Mouse (Mus musculus): ENCODE measurements at regions not wholly inside any gene's neighbourhood (a gene's known extent, or its start where the extent isn't known, plus 50 kb on each side); places are given as distances from the start of the nearest gene placed in this dataset.
"Not testable (repeated sequence)": the region's sequence is repeated elsewhere in the genome, so short reads cannot be mapped to it uniquely, and the experiment has no call there.

DNA sequence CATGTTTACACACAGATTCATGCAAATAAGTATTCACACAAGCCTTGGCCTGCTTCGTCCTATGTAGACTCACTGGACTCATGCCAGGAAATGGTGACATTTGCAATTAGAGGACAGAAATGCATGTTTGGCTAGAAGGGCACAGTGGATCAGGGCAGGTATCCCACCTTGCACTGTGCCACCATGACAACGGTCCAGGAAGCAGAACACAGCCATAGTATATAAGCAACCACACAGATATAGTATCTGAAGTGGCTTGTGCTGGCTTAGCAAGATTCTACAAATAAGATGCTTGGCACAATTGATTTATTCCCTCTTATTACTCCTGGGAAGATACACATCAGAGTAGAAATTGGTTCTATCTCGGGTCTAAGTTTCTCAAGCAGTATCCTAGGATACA lies 218.0 kb downstream of the Unc5cl start:
- no peak for ATAC-seq

DNA sequence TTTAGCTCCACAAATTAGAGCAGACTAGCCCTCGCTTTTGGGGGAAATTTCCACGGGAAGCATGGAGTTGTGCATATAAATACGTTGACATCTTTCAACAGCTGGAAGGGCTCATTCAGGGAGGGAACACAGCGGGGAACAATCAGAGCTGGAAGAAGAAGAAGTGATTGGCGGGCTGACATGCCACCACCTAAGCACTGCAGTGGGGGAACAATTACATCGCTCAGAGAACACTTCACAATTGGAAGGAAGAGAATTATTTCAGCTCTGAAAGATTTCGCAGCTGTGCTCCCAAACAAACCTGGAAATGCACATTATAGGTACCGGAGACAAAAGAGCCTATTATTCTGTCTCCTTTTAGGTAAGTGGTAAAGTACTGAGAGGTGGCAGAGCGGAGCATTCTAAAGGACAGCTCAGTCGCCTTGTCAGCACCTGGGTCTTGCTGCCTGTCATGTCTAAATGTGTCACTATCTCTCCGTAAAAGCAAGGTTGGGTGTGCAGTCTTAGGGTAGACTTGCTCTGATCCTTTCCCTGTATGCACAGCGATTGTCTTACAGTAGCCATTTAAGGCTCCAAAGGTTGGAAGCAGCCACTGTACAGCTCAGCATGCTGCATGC lies 223.6 kb downstream of the Unc5cl start:
- ATAC-seq: no peak

DNA sequence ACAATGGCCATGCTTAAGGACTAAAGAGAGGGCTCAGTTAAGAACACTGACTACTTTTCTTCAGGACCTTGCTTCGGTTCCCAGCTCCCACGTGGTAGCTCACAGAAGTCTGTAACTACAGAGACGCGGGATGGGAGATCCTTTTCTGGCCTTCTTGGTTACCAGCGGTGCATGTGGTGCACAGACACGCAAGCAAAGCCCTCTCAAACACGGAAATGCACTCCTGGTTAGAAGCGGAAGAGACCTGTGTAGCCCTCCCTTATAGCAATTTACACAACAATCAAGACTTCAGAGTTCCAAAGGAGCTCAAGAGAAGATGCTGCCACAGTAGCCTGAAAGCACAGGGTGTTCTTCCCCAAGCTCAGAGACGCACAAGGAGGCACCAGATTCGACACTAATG lies 225.6 kb downstream of the Unc5cl start:
- no peak for ATAC-seq

DNA sequence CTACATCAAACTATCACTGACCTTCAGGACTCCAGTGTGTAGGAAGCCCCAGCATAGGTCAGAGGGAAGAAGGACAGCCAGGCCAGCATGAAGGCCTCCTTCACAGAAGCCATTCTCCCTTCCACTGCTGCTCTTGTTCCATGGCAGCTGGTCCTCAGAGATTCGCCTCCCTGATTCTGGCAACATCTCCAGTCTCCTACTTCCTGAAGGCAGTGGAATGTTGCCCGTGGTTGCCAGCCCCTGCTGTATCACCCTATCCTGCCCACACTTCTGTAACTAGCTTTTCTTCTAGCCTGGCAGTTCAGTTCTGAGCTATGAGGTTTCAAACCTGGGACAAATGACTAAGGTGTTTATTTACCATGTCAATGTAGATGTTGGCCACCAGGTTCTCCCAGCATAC lies 234.2 kb downstream of the Unc5cl start:
- ATAC-seq: no peak

DNA sequence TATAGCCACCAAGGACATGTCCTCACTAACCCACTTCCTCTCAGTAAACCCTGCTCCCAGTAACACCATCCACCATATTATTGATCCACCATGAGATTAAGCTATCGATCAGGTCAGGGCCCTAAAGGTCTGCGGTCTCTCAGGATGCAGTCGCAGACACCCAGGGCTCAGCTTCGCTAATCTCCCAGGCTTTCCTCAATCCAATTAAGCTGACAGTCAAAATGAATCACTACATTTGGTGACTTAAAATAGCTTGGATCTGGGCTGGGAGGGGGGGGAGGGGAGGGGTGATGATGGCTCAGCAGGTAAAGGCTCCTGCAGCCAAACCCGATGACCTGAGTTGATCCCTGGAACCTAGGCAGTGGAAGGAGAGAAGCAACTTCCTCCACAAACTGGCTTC lies 233.7 kb upstream of the Lrfn2 start:
- ATAC-seq: no peak

DNA sequence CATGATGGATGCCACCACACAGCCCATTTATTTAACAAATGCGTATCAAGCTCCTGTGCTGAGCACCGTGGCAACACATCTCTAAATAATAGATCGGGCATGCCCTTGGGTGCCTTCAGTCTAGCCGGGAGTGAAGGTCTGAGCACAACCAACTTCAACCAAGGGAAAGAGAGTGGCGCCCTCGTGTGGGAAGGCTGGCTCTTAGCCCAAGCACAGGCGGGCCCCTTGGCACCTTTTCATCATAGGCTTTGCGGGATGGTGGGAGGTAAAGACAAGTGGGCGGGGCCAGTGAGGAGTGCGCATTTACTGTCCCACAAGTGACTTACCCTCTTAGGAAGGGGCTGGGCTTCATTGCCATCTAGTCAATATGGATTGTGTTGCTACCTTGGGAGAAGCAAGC lies 231.6 kb upstream of the Lrfn2 start:
- no peak for ATAC-seq

DNA sequence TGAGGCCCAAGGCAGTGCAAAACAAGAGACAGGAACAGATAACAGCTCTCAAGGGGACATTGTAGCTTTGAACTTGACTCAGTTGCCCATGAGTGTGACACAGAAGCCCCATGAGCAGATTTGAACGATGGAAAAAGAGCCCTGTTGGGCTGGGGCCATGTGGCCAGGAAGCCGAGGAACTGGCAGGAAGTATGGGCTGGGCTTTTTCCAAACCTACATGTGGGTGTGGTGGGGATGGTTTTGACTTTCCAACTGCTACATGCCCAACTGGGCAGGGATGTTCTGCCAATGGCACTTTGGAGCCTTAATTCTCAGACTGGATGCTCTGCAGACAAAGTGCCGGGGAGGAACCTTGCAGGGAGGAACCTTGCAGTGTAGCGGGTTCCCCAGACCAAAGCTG lies 211.7 kb upstream of the Lrfn2 start:
- ATAC-seq: no peak

DNA sequence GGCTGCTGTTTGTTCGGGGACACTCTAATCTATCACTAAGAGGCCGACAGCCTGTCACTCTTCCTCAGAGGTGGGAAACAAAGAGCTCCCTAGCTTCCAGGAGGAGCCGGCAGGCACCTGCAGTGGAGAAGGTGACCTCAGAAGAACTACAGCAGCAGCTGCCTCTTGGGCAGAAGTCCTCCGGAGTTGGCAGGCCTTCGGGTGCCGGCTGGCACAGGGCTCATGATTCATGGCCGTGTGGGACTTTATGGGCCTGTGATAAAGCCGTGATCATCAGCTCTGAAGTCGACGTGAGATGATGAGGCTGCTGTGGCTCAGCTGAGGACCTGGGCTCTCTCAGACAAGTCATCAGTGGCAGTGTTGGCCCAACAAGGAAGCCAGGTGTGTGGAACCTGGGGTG lies 208.9 kb upstream of the Lrfn2 start:
- ATAC-seq: no peak

DNA sequence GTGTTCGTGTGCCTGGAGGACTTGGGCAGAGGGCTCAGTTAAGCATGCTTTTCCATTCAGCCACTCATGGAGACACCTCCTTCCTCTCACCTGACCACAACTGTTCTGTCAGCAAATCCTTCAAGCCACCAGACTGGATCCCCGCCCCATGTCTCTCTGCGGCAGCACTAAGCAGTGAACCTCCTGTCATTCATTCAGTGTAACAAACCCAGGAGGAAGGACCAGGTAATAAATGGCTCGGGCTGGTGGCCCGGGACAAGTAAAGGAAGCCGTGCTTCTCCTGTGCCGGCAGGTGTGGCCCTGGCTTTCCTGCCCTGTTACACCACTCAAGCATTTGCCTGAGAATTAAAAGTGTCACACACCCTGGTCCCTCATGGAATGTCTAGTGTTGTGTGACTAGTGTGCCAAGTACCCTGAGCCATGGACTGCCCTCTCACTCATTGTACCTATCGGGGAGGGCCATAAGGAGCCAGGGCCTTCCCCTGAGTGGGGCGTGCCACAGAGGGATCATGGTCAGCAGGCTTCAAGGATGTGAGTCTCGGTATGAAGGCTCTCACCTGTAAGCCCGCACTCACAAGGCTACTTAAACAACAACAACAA lies 207.6 kb upstream of the Lrfn2 start:
- ATAC-seq: no peak

DNA sequence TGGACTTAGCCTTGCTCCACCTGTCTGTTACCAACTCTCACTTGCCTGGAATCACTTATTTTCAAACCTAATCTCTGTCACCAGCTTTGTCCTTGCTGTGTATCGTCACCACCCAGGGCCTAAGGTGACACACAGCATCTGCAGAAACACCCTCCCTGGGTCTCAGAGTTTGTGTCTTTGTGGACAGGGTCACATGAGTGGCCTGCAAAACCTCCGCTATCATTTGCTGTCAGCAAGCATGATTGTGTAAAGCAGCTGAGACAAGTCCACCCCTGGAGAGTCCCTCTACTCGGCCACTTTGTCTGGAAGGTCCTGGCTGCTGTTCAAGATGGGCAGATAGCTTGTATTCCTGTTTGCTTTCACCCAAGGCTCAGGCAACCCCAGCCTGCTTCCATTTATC lies 205.7 kb upstream of the Lrfn2 start:
- no peak for ATAC-seq

DNA sequence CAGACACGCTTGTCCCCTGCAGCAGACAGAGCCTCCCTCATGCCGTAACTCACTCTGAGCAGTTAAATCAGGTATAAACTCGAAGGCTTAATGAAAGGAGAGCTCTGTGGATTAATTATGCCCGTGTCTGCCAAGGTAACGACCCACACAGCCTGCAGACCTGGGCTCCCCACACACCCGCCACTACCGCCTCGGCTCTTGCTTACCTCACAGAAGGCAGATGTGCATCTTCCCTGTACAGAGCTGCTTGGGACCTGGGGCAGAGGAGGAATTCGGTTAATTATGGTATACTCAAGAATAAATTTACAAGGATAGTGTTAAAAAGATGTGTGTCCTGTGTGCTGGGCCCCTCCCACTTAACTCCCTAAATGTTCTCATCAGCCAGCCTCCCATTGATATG lies 198.4 kb upstream of the Lrfn2 start:
- no peak for ATAC-seq

DNA sequence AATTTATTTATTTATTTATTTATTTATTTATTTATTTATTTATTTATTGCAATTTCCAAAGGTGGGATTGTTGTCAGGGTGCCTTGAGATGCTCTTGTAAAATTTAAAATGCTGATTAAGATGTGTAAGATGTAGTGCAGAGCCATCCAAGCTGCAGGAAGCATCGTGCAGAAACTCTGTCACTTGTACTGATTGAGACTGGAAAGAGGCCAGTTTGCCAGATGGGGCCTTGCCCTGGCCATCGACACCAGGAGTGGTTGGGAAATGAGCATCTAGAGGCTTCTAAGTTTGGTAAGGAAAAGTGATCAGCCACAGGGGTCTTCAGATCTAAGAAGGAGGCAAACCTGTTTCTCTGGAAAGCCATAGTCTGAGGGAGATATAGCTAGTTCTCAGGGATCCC lies 195.0 kb upstream of the Lrfn2 start:
- ATAC-seq: not testable (repeated sequence)

DNA sequence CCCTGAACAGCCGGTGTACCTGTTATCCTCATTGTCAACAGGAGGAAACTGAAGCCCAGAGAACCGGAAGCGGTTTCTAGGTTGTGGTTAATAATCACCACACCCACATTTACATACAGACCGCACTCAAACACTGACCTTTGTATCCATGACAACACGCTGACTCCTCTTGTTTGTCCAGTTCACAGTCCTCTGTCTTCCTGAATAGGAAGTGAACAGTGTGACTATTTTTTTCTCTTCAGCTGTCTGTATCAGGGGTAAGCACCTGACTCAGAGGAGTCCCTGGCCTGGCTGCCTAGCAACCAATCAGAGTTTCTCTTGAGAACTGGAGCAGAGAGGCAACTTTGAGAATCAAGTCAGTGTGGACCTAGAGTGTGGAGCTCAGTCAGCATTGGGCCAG lies 193.5 kb upstream of the Lrfn2 start:
- no peak for ATAC-seq

DNA sequence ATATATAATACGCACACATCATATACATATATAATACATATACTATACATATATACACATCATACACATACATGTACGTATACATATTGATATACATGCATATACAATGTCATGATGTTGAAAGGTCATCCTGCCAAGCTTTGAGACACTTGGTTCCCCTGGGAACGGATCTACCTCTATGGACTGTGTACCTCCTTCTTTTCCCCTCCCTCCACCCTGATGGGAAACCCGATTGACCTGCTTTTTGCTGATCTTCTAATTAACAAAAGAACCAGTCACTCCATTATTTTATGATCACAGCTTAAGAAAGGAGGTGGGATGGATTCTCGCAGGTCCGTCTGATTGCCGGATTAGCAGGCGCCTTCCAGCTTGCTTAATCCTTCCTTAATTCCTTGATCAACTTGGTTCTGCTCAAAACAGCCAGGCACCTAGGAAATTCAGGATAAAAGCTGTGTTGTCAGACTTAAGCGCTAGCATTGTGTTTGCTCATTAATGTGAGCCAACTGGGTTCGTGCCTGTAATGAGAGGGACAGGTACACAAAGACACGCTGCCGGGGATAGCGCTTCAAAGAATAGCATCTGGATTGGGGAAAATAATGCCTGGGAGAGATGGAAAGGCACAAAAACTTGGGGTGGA lies 189.3 kb upstream of the Lrfn2 start:
- ATAC-seq: no peak

DNA sequence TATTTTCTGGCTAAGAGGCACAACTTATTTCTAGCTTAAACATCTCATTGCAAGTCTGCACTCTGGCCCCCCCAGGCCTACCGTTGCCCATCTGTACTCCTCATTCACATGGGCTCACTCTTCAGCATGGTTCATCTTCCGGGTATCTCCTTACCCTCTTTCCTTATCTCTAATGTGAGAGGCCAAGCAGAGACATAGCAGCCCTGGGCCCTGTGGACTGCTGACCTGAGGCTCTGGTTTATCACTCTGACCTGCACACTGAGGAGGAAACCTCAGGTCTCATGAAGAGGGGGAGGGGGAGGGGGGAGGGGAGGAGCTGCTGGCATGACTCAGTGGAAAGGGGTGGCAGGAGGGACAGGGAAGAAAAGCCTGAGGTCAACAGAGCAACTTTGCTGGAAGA lies 162.1 kb upstream of the Lrfn2 start:
- ATAC-seq: no peak

DNA sequence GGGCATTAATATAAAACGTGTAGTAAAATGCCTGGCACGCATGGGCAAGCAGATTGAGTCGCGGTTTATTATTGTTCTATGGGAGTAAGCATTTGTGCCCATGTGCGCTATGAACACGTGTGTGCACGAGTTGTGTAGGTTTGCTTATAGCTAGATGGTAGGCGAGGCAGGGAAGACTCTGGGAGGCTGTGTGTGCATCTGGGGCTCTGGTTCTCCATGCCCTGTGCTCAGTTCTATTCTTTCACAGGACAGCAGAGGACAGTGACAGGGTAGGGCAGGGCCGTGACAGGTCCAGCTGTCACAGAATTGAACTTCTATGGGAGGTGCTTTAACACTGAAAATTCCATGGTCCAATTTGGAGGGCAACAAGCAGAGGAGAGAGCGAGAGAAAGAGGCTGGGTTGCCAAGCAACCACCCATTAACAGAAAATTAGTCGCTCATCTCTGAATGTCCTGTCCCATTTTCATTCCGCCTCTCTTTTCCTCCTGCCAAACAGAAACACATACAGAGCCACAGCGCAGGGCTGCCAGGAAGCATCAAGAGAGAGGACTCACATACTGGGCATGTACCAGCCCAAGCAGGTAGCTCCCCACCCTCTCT lies 160.4 kb upstream of the Lrfn2 start:
- no peak for ATAC-seq

DNA sequence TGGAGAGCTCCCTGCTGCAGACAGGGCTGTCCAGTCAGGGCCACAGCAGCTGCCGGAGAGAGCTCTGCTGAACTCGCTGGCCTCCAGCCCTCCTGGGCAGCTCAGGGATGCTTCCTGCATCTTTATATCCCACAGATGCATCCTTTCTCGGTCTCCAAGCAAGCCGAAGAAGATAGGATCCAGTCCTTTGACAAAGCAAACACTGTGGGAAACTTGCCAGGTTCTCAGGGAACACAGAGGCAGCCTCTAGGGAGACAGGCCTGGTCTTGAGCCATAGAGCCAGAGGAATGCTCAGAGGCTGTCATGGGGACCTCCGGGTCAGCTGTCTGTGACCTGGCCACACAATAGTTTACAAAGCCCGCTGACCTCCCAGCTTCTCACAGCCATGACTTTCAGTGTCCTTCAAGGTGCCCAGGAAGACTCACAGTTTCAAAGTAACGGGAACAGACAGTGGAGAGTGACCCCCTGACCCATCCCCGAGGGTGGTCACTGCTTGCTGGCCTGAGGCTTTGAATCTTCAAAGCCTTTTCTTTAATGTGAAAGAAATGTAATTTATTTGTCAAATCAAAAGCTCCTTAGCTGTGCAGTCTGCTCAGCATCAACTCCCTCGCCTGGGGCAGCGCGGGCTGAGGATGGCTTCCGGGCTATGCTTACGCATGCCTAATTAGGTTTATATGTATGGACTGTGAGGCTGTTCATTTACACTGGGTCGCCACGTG lies 157.8 kb upstream of the Lrfn2 start:
- no peak for ATAC-seq

DNA sequence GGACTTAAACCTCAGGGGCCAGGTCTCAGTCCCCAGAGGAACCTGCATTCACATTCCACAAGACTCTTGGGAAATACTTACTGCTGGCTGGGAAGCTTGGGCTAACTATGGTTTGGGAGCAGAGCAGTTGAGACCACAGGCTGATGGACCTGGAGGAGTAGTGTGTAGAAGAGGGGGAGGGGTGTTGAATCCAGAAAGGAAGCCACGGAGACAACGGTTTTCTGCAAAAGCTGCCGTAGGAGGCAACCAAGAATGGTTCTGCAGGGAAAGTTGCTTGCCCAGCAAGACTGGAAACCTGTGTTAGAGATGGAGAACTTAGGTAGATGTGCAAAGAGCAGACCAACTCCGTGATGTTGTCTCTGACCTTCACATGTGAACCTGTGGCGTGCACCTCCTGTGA lies 156.7 kb upstream of the Lrfn2 start:
- ATAC-seq: no peak

DNA sequence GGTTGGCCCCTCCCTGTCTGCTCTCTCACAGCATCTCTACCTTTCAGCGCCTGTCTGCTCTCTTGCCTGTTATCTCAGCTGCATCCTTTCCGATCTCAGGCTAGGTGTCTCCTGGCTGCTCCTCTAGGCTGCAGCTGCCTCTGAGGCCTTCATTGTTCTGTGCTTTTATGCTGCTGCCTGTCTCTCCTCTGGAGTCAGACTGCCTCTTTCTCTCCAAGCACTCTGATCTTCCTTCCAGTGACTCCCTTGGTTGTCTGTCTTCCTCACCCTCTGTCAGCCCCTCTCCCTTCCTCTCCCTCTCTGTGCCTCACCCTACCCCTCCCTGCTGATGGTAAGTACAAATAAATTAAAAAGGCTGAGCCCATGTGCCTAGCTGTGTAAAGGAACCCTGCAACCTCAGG lies 155.7 kb upstream of the Lrfn2 start:
- ATAC-seq: no peak

DNA sequence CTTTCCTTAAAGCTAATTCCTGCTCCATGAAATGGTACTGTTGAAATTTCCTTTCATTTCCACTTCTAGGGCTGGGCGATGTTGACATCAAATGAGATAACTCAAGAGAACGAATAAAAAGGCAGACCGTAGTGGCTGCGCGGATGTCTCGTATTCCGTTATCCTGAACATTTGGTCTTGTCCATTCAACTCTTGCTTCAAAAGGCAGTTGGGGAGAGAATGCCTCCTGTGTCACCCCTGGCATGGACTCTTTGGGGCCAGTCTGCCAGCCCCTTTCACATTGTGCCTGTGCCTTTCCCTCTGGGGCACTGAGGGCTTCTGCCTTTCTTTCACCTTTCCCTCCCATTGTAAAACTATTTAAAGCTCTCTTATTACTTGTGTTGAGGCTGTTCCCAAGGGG lies 152.0 kb upstream of the Lrfn2 start:
- ATAC-seq: no peak

DNA sequence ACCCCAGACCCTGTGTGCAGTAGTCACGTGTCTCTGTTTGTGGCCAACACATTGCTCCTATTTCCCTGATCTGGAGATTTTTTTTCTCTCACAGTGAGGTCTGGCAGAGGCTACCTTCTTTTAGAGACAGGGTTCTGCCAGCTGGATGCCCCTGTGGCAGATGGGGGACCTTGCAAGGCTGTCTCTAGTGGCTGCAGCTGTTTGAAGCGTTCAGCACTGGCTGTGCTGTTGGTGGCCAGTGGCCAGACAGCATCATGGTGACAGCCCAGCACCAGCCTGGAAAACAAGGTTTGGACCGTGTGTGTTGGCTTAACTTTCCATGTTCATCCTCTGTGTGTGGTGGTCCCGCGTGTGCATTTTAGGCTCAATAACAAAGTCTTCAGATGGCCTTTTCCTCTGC lies 147.8 kb upstream of the Lrfn2 start:
- ATAC-seq: no peak

DNA sequence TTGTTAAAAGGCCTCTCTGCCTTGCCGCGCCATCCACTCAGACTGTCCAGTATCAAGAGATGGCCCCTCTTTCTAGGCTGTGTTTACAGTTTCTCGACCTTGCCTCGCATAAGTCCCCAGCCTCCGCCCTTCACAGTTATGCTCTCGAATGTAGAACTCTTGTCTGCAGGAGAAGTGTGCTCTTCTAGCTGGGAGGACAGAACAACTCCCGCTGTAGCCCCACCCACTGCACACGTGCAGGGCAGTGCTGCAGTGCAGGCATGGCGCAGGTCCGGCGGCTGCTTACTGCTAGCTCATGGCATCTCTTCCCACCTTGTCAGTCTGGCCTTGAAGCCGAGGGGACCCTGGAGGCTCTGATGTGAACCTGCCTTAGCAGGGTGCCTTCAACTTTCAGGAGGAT lies 145.7 kb upstream of the Lrfn2 start:
- no peak for ATAC-seq

DNA sequence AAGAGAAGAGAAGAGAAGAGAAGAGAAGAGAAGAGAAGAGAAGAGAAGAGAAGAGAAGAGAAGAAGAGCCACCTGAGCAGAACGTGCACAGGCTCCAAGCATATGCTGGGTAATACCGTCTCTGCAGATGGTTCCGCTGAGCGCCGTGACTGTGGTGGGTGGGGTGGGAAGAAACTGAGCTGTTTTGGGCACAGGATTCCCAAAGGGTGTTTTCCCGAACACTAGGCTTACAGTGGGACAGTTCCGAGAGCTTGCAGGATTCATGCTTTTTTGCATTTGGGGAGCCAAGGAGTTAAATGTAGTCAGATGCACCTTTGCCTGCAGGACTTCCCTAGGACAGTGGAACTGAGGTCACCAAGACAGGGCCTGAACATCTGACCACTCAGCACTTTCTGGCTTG lies 142.3 kb upstream of the Lrfn2 start:
- no peak for ATAC-seq

DNA sequence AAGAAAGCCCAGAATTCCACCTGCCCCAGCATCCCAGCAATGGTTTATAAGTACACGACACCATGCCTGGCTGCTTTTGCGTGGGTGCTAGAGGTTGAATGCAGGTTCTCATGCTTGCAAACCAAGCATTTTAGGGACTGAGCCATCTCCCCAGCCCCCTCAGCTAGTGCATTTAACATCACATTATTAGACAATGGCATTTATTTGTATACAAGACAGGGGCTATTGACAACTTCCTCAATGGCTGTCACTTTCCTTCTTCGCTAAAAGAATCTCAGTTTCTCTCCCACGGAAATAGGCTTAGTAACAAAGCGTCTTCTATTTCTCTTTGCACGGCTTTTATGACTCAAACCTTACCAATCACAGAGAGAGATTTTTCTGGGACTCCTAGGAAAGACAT lies 141.7 kb upstream of the Lrfn2 start:
- no peak for ATAC-seq

All from inflammation-experienced regulatory T-cells, adult 6 months (primary cell).